Mouse (Mus musculus) gastrocnemius, adult 18-20 months (tissue): ENCODE measurements around the gene Carmil1. TPM values are rescaled to one million over a fixed set of nuclear protein-coding genes. Genes with fewer than 3 reads are reported as not detected.

Experiments used
- DNase-seq: peaks from one replicate; pipeline ENCODE4 v3.0.0; 2021; ENCODE audit warnings: low spot score
- total RNA-seq, 2 experiments: library from RNA; stranded (reverse); gene quantifications; 2 replicates each; pipeline ENCODE4 v1.2.3; 2021

Carmil1 gene
- total RNA-seq, 2 experiments from 2014 or later, result 1.9 to 2.6 TPM

DNA sequence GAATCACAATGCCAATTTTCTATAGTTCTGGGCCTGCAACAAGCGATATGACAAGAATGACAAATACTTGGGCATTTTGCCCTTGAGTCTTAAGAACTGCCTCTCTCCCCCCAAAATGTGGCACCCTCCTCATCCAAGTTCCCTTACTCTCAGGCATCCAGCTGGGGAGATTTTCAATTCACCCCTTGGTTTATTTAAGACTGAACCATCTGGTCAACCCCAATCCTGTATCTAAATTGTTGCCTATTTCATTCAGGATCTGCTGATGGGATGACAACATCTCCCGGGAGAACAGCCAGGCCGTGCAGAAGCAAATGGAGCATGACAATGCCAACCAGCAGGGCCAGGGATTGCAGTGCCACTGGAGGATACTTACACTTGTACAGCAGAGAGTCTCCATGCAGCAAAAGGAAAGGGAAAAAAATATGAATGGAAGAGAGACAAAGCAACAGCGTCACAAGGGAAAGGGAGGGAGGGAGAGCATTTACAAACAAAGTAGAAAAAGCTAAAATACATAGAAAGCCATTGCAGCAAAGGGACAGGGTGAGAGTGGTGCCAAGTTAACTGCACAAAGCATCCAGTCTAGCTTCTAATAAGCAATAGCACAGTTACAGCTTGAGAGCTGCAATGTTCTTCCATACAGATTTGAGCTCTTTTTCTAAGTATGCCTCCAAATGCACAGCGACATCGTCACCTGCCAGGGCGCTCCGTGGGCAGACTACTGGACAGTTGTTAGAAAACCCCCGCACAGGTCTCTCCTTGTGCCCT, 231.1 kb downstream of the Carmil1 start:
- no peak for DNase-seq

GRCm38 (mm10) chr13:24048611-24049010, 232.0 kb downstream of the Carmil1 start:
- DNase-seq, result no peak

DNA sequence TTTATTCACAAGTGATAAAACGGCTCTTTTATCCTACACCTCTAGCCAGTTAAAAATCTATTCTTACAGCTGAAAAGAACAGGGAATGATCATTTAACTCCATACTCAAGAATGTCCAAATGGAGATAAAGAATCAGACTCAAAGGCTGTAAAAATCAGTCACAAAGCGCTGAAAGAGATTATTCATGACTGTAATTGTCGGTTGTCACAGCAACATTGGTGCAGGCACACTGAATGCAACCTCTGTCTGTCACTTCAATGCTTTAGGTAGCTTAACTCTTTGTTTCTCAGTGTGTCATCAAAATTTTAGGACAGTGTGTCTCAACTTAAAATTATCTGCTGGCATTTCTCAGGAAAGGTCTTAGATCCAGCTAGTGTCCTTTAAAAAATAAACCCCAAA, 235.3 kb downstream of the Carmil1 start:
- no peak for DNase-seq

DNA sequence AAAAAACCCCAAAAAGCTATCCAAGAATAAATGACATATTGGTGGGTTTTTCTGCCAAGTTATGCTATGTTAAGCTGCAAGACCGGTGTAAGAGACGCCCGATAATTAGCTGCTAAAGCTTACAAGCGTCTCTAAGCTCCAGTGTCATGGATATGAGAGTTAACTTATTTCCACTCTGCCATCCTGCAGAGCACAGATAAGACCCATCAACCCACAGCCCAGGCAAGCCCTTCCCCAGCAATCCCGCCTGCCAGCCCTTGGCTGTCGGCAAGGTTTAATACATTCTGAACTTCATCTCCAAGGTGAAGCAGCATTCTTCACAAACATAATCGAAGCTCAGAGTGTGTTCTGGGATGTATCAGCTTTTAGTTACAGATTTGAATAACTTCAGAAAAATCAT, 240.4 kb downstream of the Carmil1 start:
- no peak for DNase-seq

GRCm38 (mm10) chr13:24037502-24037901, 243.1 kb downstream of the Carmil1 start:
- peak; percentile 4 for DNase-seq

DNA sequence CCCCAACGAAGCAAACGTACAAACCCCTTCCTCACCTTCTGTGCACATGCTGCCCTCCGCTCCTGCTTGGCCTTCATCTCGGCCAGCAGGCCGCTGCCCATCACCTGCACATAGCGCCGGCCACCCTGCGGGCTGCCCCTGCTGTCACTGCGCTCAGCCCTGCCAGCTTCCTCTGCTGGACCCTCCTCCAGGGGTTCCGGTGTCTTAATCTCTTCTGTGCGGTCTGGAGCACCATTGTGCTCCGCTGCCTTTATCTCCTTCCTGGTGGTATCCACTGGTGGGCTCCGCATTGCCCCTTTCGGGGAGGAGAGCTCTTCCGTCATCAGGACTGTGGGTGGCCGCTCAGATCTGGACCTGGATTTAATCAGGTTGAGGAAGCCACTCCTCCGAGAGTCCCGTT, 244.4 kb downstream of the Carmil1 start:
- no peak for DNase-seq

- no peak for DNase-seq
These were observed 253.1 kb downstream of the Carmil1 start for GRCm38 (mm10) chr13:24027191-24028170.

GRCm38 (mm10) chr13:24018515-24018914, 262.1 kb downstream of the Carmil1 start:
- DNase-seq, result no peak

DNA sequence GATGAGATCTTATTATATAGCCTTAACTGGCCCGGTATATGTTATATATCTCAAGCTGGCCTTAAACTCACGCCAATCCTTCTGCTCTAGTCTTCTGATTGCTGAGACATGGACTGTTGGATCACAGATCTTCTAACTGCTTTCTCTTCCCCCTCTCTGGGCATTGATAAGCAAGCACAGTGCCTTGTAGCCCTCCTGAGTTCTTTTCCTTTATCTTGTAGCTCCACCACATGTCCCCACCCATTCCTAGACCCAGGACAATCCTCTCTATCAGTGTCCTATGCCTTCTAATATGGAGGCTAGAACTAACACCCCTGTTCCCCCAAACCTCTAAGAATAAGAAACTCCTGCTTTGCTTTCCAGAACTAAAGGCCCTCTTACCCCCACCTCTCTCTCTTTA, 275.1 kb downstream of the Carmil1 start:
- DNase-seq, result no peak

DNA sequence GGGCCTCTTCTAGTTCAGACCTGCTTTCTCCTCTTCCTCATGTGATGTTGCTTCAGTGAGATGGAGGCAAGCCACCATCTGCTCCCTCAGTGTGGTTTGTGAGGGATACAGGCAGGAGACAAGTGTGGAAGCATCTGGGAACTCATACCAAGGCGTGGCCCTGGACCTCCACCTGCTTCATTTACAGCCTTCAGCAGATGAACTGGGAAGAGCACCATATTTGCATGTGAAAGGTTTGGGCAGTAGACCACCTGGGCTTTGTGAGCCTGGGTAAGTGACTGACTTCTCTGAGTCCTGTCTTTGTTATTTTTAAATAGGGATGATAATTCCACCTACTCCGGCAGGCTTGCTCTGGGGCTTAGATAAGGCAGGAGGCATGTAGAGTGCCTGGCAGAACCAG, 278.8 kb downstream of the Carmil1 start:
- DNase-seq, result no peak

GRCm38 (mm10) chr13:24001081-24001480, 279.5 kb downstream of the Carmil1 start:
- no peak for DNase-seq

DNA sequence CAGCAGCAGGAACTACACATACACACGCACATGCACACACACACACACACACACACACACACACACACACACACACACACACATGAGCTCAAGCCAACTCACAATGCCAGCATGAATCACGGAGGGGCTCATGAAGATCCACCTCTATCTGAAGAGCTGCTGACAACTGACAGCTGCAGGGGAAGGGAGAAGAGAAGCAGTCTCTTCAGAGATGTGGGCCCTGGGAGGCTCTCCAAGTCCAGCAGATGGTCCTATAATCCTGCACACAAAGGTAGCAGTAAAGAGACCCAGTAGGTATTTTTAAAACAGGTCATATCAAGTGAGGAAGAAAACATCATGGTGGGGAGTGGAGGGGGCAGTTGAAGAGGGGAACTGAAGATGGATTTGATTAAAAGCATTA, 281.8 kb downstream of the Carmil1 start:
- no peak for DNase-seq

- DNase-seq, result no peak
These were observed 285.8 kb downstream of the Carmil1 start for GRCm38 (mm10) chr13:23994756-23995155.

GRCm38 (mm10) chr13:23994024-23994423, 286.6 kb downstream of the Carmil1 start:
- DNase-seq, result no peak

GRCm38 (mm10) chr13:23990928-23991327, 289.7 kb downstream of the Carmil1 start, which contains the start of gene Scgn:
TSS of gene Scgn (minus strand) at chr13:23991214.
- DNase-seq, result peak; percentile 9

GRCm38 (mm10) chr13:23990451-23990850, 290.1 kb downstream of the Carmil1 start:
- DNase-seq, result no peak

DNA sequence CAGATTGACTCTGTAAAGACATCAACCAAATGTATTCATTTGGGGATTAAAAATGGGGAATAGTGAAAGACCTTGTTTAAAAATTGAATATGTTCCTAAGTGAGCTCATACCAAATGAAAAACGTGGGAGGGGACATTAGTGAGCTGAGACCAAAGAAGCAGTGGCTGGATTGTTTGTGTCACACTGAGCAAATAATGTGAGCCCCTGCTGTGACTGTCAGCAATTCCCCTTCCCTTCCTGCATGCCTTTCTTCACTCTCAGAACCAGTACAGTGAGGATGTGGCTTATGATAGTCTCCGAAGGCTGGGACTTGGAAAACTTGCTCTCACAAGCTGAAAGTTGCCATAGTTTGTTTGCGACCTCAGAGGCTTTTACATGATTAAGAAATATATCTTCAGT, 295.5 kb downstream of the Carmil1 start:
- no peak for DNase-seq

DNA sequence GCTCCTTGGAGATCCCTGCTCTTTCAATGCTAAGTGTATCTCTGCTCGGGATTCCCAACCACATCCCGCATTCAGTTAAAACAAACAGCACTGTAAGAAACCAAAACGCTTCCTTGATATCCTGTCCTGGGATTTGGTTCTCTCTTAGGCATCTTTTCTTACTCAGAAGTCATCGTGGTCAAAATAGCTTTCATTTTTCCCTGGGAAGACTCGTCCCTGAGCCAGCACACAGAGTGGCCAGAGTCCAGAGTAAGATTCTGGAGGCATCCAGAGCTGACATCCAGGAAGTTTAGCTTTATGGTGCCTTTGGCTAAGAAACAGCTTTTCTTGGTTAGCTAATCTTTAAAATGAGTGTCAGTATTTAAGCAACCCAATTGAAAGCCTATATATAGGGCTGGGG, 308.3 kb downstream of the Carmil1 start:
- no peak for DNase-seq

DNA sequence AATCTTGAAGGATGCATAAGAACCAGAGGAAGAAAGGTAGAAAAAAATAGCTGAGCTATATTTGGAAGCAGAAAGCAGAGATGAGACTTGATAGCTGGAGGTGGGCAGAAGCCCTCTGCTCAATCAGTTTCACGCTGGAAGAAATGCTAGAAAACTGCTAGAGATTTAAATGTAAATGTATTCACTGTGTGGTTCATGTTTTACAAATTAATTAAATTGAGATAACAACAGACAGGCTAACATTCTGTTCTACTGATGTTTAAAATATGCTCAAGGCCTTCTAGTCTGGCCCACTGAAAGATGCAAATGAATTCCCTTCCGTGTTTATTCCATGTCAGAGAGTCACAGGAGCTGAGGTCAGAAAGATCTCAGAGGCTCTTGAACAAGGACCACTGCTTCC, 308.7 kb downstream of the Carmil1 start:
- no peak for DNase-seq

DNA sequence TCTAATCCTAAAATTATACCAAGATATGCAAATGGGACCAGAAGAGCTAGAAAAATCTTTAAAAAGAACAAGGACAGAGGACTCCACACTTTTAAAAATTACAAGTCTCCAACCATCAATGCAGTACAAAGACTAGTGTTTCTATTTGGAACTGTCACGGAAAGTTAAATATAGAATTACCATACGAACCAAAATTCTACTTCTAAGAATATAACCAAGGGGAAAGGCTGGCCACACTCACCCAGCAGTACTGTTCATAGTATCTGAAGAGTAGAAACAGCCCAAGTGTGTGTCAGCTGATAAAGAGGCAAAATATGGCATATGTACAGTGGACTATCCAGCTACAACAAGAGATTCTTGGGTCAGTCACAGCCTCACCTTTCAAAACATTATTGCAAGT, 315.7 kb downstream of the Carmil1 start:
- no peak for DNase-seq
